Mouse (Mus musculus) CH12.LX (cell line): ENCODE data around the gene Sema3f.

Experiments used
- CTCF ChIP-seq, 2 experiments: IDR thresholded peaks in 1 of 2; conservative IDR thresholded peaks in 1 of 2; 2 replicates each; pipeline ENCODE4 v1.5.1; 2011 to 2012; ENCODE audit warnings: low read depth in 2 of 2, low read length in 2 of 2, improper control_type of control experiment in 1 of 2, inconsistent platforms in 1 of 2, mild to moderate bottlenecking in 1 of 2, moderate library complexity in 1 of 2
- EP300 ChIP-seq: IDR thresholded peaks from 2 replicates; pipeline ENCODE4 v1.6.1; 2011; ENCODE audit warnings: low read length, improper control_type of control experiment
- ETS1 ChIP-seq: conservative IDR thresholded peaks from 2 replicates; pipeline ENCODE4 v1.6.1; 2012; ENCODE audit warnings: low read depth, mild to moderate bottlenecking, inconsistent platforms, low read length, improper control_type of control experiment, moderate library complexity
- MAZ ChIP-seq: IDR thresholded peaks from 2 replicates; pipeline ENCODE4 v1.6.1; 2012; ENCODE audit warnings: low read depth, mild to moderate bottlenecking, inconsistent platforms, low read length, improper control_type of control experiment, moderate library complexity
- MXI1 ChIP-seq: IDR thresholded peaks from 2 replicates; pipeline ENCODE4 v1.6.1; 2011; ENCODE audit warnings: mild to moderate bottlenecking, low read depth, low read length, improper control_type of control experiment
- NELFE ChIP-seq: IDR thresholded peaks from 2 replicates; pipeline ENCODE4 v1.6.1; 2011; ENCODE audit warnings: low read depth, low read length, improper control_type of control experiment
- NRF1 ChIP-seq: IDR thresholded peaks from 2 replicates; pipeline ENCODE4 v1.6.1; 2014; ENCODE audit warnings: low read depth, mild to moderate bottlenecking, inconsistent platforms, low read length, improper control_type of control experiment, moderate library complexity
- POLR2A ChIP-seq: IDR thresholded peaks from 2 replicates; pipeline ENCODE4 v1.6.1; 2011; ENCODE audit warnings: low read depth, mild to moderate bottlenecking, improper control_type of control experiment, low read length
- SMC3 ChIP-seq: IDR thresholded peaks from 2 replicates; pipeline ENCODE4 v1.6.1; 2011; ENCODE audit warnings: low read depth, low read length, improper control_type of control experiment

DNA sequence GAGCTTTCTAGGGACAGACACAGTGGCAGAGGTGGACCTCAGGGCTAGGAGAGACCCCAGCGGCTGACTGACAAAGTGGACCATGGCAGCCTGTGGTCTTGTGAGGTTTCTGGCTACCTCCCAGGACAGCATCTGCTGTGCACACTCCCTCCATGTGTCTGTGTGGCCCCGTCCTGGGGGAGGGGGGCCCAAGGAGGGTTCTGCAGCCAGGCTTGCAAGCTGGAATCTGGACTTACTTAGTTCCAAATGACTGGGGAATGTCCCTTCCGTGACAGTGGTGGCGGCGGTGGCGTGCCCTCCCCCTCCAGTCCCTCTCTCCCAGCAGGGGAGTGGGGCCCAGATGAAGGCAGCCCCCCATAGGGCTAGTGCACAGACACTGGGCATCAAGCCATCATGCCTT is 6.7 kb upstream of the Sema3f start:
- TF ChIP-seq POLR2A (no peak), NELFE (no peak), EP300 (no peak), SMC3 (no peak), CTCF (conservative IDR thresholded peaks at IDR 0.05 in 1 of 2, IDR thresholded peaks at IDR 0.05 in 1 of 2; ENCODE audit: low read depth in 2 of 2, low read length in 2 of 2) (no peak), MAZ (no peak), ETS1 (no peak), MXI1 (no peak), NRF1 (no peak)
